Mouse (Mus musculus): Measurements from ENCODE around the gene Hoxa9. TPM values are rescaled to one million over a fixed set of nuclear protein-coding genes. Genes with fewer than 3 reads are reported as not detected.

Hoxa9 gene
- polyA plus RNA-seq, 1 experiment from 2014 or later = 0.16 TPM

- Histone ChIP-seq H3K27me3 (peaks cover 96% of the 10 kb centered on the region), H3K9ac (no peak overlapping the region), H3K36me3 (no peaks in the 10 kb centered on the region), H3K4me1 (no peaks in the 10 kb centered on the region), H3K27ac (no peak overlapping the region), H3K4me3 (no peak overlapping the region), H3K9me3 (no peaks in the 10 kb centered on the region), H3K4me2 (no peak overlapping the region)
- ATAC-seq (ENCODE audit: borderline replicate concordance, extremely low read depth, low FRiP score, low TSS enrichment) = no peak
- 12% methylated on average over 3 of the region's 3 CpGs for WGBS
These were observed 36.8 kb upstream of the Hoxa9 start for GRCm38 (mm10) chr6:52267691-52268090.

- Histone ChIP-seq H3K4me2 (no peak overlapping the region), H3K27me3 (peaks cover 96% of the 10 kb centered on the region), H3K9ac (no peak overlapping the region), H3K9me3 (no peaks in the 10 kb centered on the region), H3K4me1 (no peaks in the 10 kb centered on the region), H3K36me3 (no peaks in the 10 kb centered on the region), H3K4me3 (no peak overlapping the region), H3K27ac (no peak overlapping the region)
- WGBS = 19% methylated on average over 5 of the region's 5 CpGs
- ATAC-seq (ENCODE audit: borderline replicate concordance, extremely low read depth, low FRiP score, low TSS enrichment) = no peak
These were observed 36.3 kb upstream of the Hoxa9 start for GRCm38 (mm10) chr6:52267221-52267620.

DNA sequence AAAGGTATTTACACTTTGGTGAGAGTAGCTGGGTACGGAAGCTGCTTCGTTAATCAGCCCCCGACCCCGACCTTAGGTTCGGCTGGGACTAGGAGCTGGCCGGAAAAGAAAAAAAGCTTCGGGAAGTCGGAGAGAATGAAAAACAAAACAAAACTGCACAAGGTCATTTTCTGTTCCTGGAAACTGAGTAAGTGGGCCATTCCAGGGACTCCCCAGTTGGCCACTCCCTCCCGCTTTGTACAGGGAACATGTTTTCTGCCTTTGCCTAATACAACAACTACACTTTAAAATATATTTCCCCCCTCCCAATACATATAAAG is 35.7 kb upstream of the Hoxa9 start:
- H3K9me3 ChIP-seq = no peaks in the 10 kb centered on the region
- no peak overlapping the region for H3K9ac ChIP-seq
- H3K27ac ChIP-seq = no peak overlapping the region
- H3K4me3 ChIP-seq = no peak overlapping the region
- peaks cover 98% of the 10 kb centered on the region for H3K27me3 ChIP-seq
- H3K4me2 ChIP-seq = no peak overlapping the region
- no peaks in the 10 kb centered on the region for H3K36me3 ChIP-seq
- no peaks in the 10 kb centered on the region for H3K4me1 ChIP-seq
- no peak for ATAC-seq (ENCODE audit: borderline replicate concordance, extremely low read depth, low FRiP score, low TSS enrichment)
- WGBS = 3% methylated on average over 9 of the region's 9 CpGs

- Histone ChIP-seq H3K4me1 (peaks cover 2% of the 10 kb centered on the region), H3K9ac (no peak overlapping the region), H3K27me3 (peaks cover 98% of the 10 kb centered on the region), H3K9me3 (no peaks in the 10 kb centered on the region), H3K4me3 (no peak overlapping the region), H3K4me2 (no peak overlapping the region), H3K27ac (no peak overlapping the region), H3K36me3 (no peaks in the 10 kb centered on the region)
- ATAC-seq (ENCODE audit: borderline replicate concordance, extremely low read depth, low FRiP score, low TSS enrichment) = no peak
- under 1% methylated on average over 19 of the region's 19 CpGs for WGBS
These were observed 35.2 kb upstream of the Hoxa9 start for GRCm38 (mm10) chr6:52265913-52266665.

GRCm38 (mm10) chr6:52265306-52265912 is 34.5 kb upstream of the Hoxa9 start:
- no peak for ATAC-seq (ENCODE audit: borderline replicate concordance, extremely low read depth, low FRiP score, low TSS enrichment)
- no peaks in the 10 kb centered on the region for H3K9me3 ChIP-seq
- H3K4me3 ChIP-seq = no peak overlapping the region
- no peaks in the 10 kb centered on the region for H3K36me3 ChIP-seq
- peaks cover 98% of the 10 kb centered on the region for H3K27me3 ChIP-seq
- no peak overlapping the region for H3K4me2 ChIP-seq
- no peak overlapping the region for H3K27ac ChIP-seq
- peaks cover 8% of the 10 kb centered on the region for H3K4me1 ChIP-seq
- H3K9ac ChIP-seq = no peak overlapping the region
- WGBS = 1% methylated on average over 18 of the region's 18 CpGs

DNA sequence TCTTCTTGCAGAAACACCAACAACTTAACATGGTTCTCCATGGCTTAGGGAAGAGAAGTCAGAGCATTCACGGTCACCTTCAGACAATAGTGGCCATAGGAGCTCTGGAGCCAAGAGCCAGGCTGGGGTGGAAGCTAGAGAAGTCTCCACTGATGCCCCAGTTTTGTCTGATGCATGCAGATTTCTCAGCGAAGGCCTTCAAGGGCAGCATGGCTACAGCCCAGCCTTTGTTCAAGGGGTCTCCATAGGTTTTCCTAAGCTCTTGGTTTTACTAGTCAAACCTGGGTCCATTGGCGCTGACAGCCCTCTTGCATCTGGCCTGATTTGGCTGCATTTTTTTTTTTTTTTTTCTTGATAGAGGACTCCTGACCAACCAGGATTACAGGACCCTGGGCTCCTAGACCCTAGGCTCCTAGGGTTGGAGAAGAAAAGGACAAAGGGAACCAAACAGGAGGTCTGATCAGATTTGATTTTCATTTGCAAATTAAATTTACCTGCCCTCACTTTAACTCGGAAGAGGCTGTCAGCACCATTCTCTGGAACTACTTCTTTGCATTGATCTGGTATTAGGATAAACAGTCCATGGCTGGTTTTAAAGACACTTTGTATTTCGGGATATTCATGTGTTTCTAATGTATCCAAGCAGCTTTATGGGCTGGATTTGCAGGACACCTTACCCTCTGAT is 33.4 kb upstream of the Hoxa9 start:
- H3K27ac ChIP-seq = no peak overlapping the region
- no peak for ATAC-seq (ENCODE audit: borderline replicate concordance, extremely low read depth, low FRiP score, low TSS enrichment)
- H3K27me3 ChIP-seq = peaks cover 97% of the 10 kb centered on the region
- H3K9me3 ChIP-seq = no peaks in the 10 kb centered on the region
- WGBS = 2% methylated on average over 5 of the region's 5 CpGs
- no peak overlapping the region for H3K9ac ChIP-seq
- no peak overlapping the region for H3K4me2 ChIP-seq
- no peak overlapping the region for H3K4me3 ChIP-seq
- peaks cover 13% of the 10 kb centered on the region for H3K4me1 ChIP-seq
- no peaks in the 10 kb centered on the region for H3K36me3 ChIP-seq

- Histone ChIP-seq H3K9ac (no peak overlapping the region), H3K36me3 (no peaks in the 10 kb centered on the region), H3K4me2 (no peak overlapping the region), H3K9me3 (no peaks in the 10 kb centered on the region), H3K4me3 (no peak overlapping the region), H3K27me3 (peaks cover 97% of the 10 kb centered on the region), H3K4me1 (peaks cover 13% of the 10 kb centered on the region), H3K27ac (no peak overlapping the region)
- ATAC-seq (ENCODE audit: borderline replicate concordance, extremely low read depth, low FRiP score, low TSS enrichment) = no peak
- WGBS = 2% methylated on average over 6 of the region's 6 CpGs
These were observed 32.4 kb upstream of the Hoxa9 start for GRCm38 (mm10) chr6:52263321-52263585.

DNA sequence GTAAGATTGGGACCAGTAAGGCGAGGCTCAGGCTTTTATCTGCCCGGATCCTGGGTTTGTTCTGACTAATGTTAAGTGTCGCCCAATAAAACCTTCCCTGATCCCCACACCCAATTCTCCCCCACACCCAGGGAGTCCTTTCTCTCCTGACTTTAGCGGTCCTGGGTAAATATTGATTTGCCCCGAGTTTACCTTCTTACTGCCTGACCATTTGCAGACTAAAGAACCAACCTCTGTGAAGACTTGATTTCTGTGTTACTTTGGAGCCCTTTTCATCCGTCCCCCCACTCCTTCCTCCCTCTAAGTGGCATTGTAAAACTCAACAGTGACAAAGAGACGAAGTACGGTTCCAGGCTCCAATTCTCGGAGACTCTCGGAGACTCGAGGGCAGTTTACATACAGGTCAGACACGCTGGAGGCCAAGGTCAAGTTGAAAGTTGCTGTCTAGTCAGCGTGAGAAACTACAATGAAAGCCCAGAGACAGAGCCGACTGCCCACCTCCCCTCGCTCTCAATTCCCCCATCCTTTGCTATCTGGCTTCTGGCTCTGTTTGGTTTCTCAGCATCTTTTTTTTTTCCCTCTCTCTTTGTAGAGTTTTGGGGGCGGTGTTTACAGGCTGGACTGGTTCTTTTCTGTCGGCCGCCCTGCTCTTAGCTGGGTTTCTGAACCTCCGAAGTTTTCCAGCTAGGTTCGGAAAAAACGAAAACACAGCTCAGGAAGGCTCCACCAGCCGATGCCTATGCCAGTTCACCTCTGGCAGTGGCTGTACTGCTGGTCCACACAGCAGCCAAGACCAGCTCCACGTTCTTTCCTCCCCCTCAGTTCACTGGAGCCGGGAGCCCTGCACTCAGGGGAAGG is 31.8 kb upstream of the Hoxa9 start:
- 3% methylated on average over 24 of the region's 24 CpGs for WGBS
- Histone ChIP-seq H3K9me3 (no peaks in the 10 kb centered on the region), H3K4me2 (no peak overlapping the region), H3K9ac (no peak overlapping the region), H3K27ac (no peak overlapping the region), H3K36me3 (no peaks in the 10 kb centered on the region), H3K4me1 (peaks cover 13% of the 10 kb centered on the region), H3K27me3 (peaks cover 96% of the 10 kb centered on the region), H3K4me3 (no peak overlapping the region)
- ATAC-seq (ENCODE audit: borderline replicate concordance, extremely low read depth, low FRiP score, low TSS enrichment) = no peak

- H3K4me3 ChIP-seq = no peak overlapping the region
- no peaks in the 10 kb centered on the region for H3K9me3 ChIP-seq
- H3K9ac ChIP-seq = no peak overlapping the region
- 5% methylated on average over 9 of the region's 9 CpGs for WGBS
- H3K4me1 ChIP-seq = peaks cover 13% of the 10 kb centered on the region
- no peak overlapping the region for H3K27ac ChIP-seq
- ATAC-seq (ENCODE audit: borderline replicate concordance, extremely low read depth, low FRiP score, low TSS enrichment) = no peak
- no peaks in the 10 kb centered on the region for H3K36me3 ChIP-seq
- H3K4me2 ChIP-seq = no peak overlapping the region
- H3K27me3 ChIP-seq = peaks cover 98% of the 10 kb centered on the region
These were observed 31.0 kb upstream of the Hoxa9 start for GRCm38 (mm10) chr6:52261751-52262462.

GRCm38 (mm10) chr6:52260654-52261575 is 30.0 kb upstream of the Hoxa9 start, which contains the start of gene Hoxa13:
Hoxa13 (minus strand) TSS chr6:52260880.
- Histone ChIP-seq H3K4me1 (peaks cover 13% of the 10 kb centered on the region), H3K36me3 (no peaks in the 10 kb centered on the region), H3K27me3 (peaks cover 96% of the 10 kb centered on the region), H3K4me2 (peak within 1 kb of the TSS; percentile 82), H3K4me3 (peak within 1 kb of the TSS; percentile 43), H3K9me3 (no peaks in the 10 kb centered on the region), H3K9ac (no peak within 1 kb of the TSS), H3K27ac (no peak within 1 kb of the TSS)
- WGBS = under 1% methylated on average over 24 of the region's 72 CpGs
- ATAC-seq (ENCODE audit: borderline replicate concordance, extremely low read depth, low FRiP score, low TSS enrichment) = peak; percentile 65

All from lung, embryonic 15.5 days (tissue).